Mouse (Mus musculus) myocyte (in vitro differentiated cells): Measurements from ENCODE around the gene Dnm2. TPM values are rescaled to one million over a fixed set of nuclear protein-coding genes. Genes with fewer than 3 reads are reported as not detected.
A peak's percentile ranks its signal among the peaks of the same experiment; 100 is the strongest.

Experiments used
- H3K27me3 ChIP-seq: one replicate; pipeline ENCODE4 v1.6.1; 2011; ENCODE audit not compliant: control insufficient read depth, insufficient read depth, insufficient read length
- H3K36me3 ChIP-seq: one replicate; pipeline ENCODE4 v1.6.1; 2011; ENCODE audit not compliant: control insufficient read depth, insufficient read depth
- H3K4me2 ChIP-seq: one replicate; pipeline ENCODE4 v1.6.1; 2011; ENCODE audit warnings: low read depth, control low read depth
- H3K4me3 ChIP-seq: one replicate; pipeline ENCODE4 v1.5.1; 2011; ENCODE audit warnings: mild to moderate bottlenecking, control low read depth, moderate library complexity
- H3K79me2 ChIP-seq: one replicate; pipeline ENCODE4 v1.6.1; 2011; ENCODE audit not compliant: control insufficient read depth, insufficient read depth
- H3ac ChIP-seq: one replicate; pipeline ENCODE4 v1.6.1; 2011; ENCODE audit not compliant: control insufficient read depth, insufficient read length
- CEBPB ChIP-seq: IDR thresholded peaks from 2 replicates; pipeline ENCODE4 v1.6.1; 2011; ENCODE audit warnings: mild to moderate bottlenecking, moderate library complexity; ENCODE audit not compliant: poor library complexity, insufficient read depth, severe bottlenecking
- E2F4 ChIP-seq: IDR thresholded peaks from one replicate; pipeline ENCODE4 v1.6.1; 2011; ENCODE audit warnings: mild to moderate bottlenecking, control low read depth, moderate library complexity; ENCODE audit not compliant: insufficient read depth
- MAX ChIP-seq: IDR thresholded peaks from one replicate; pipeline ENCODE4 v1.6.1; 2011; ENCODE audit warnings: low read depth, mild to moderate bottlenecking, control low read depth
- MYOD1 ChIP-seq, 3 experiments: IDR thresholded peaks; one replicate each; pipeline ENCODE4 v1.6.1; 2011; ENCODE audit warnings: control low read depth in 2 of 3, low read depth in 2 of 3, mild to moderate bottlenecking in 2 of 3, moderate library complexity in 1 of 3; ENCODE audit not compliant: insufficient read length in 2 of 3, control insufficient read depth in 1 of 3
- MYOG ChIP-seq, 3 experiments: IDR thresholded peaks; one replicate each; pipeline ENCODE4 v1.6.1; 2011; ENCODE audit warnings: control low read depth in 2 of 3, low read depth in 2 of 3, mild to moderate bottlenecking in 2 of 3; ENCODE audit not compliant: insufficient read length in 2 of 3, control insufficient read depth in 1 of 3, insufficient read depth in 1 of 3
- POLR2A ChIP-seq: IDR thresholded peaks from one replicate; pipeline ENCODE4 v1.6.1; 2011; ENCODE audit warnings: low read depth, mild to moderate bottlenecking, control low read depth, moderate library complexity; ENCODE audit not compliant: insufficient read length
- POLR2AphosphoS2 ChIP-seq: IDR thresholded peaks from one replicate; pipeline ENCODE4 v1.6.1; 2011; ENCODE audit warnings: low read depth, control low read depth; ENCODE audit not compliant: insufficient read length
- REST ChIP-seq: IDR thresholded peaks from one replicate; pipeline ENCODE4 v1.6.1; 2011; ENCODE audit warnings: mild to moderate bottlenecking, control low read depth, moderate library complexity; ENCODE audit not compliant: insufficient read depth, insufficient read length
- SRF ChIP-seq: IDR thresholded peaks from one replicate; pipeline ENCODE4 v1.6.1; 2011; ENCODE audit warnings: low read depth; ENCODE audit not compliant: control insufficient read depth, insufficient read length
- TCF12 ChIP-seq: IDR thresholded peaks from one replicate; pipeline ENCODE4 v1.6.1; 2011; ENCODE audit warnings: mild to moderate bottlenecking, control low read depth; ENCODE audit not compliant: poor library complexity, insufficient read depth, severe bottlenecking
- TCF3 ChIP-seq: IDR thresholded peaks from one replicate; pipeline ENCODE4 v1.6.1; 2011; ENCODE audit warnings: low read depth, control low read depth; ENCODE audit not compliant: insufficient read length
- USF1 ChIP-seq: IDR thresholded peaks from one replicate; pipeline ENCODE4 v1.6.1; 2011; ENCODE audit warnings: low read depth, mild to moderate bottlenecking, control low read depth, moderate library complexity
- polyA plus RNA-seq: library from polyadenylated mRNA; unstranded; fragments of >200 nt; fragmentation: generic; extraction: Trizol; gene quantifications from one replicate; pipeline ENCODE4 v1.2.1, GENCODE M21; 2012; ENCODE audit warnings: missing spikeins

Dnm2 gene
- polyA plus RNA-seq, 1 experiment: 157 TPM

- TF ChIP-seq POLR2AphosphoS2 (no peak), MYOD1 (IDR thresholded peaks at IDR 0.05; ENCODE audit: control insufficient read depth in 1 of 3, insufficient read length in 2 of 3, low read depth in 2 of 3) (peak in 2 of 3 experiments; percentile 56 to 88), TCF12 (peak; percentile 64), TCF3 (peak; percentile 15), MYOG (IDR thresholded peaks at IDR 0.05; ENCODE audit: control insufficient read depth in 1 of 3, insufficient read depth in 1 of 3, insufficient read length in 2 of 3, low read depth in 2 of 3) (peak; percentile 75 to 94 (median 78)), CEBPB (no peak)
- H3ac ChIP-seq: no peak overlapping the region
- peak overlapping the region; percentile 32 for H3K4me2 ChIP-seq
- H3K79me2 ChIP-seq: peaks cover 67% of the 10 kb centered on the region
- no peak overlapping the region for H3K4me3 ChIP-seq
- peaks cover 19% of the 10 kb centered on the region for H3K36me3 ChIP-seq
- H3K27me3 ChIP-seq: no peaks in the 10 kb centered on the region
Measured at GRCm38 (mm10) chr9:21456930-21457634, 32.4 kb downstream of the Dnm2 start.

GRCm38 (mm10) chr9:21458821-21459220 lies 34.1 kb downstream of the Dnm2 start:
- H3K4me2 ChIP-seq: no peak overlapping the region
- TF ChIP-seq MAX (no peak), USF1 (no peak), POLR2AphosphoS2 (no peak), MYOG (IDR thresholded peaks at IDR 0.05; ENCODE audit: control insufficient read depth in 1 of 3, insufficient read depth in 1 of 3, insufficient read length in 2 of 3, low read depth in 2 of 3) (no peak), REST (no peak), SRF (no peak), POLR2A (no peak), CEBPB (no peak), E2F4 (no peak), TCF3 (no peak), MYOD1 (IDR thresholded peaks at IDR 0.05; ENCODE audit: control insufficient read depth in 1 of 3, insufficient read length in 2 of 3, low read depth in 2 of 3) (no peak), TCF12 (no peak)

GRCm38 (mm10) chr9:21460400-21460940 lies 35.8 kb downstream of the Dnm2 start:
- no peak overlapping the region for H3K4me2 ChIP-seq
- peaks cover 42% of the 10 kb centered on the region for H3K79me2 ChIP-seq
- TF ChIP-seq SRF: no peak
- no peak for TF ChIP-seq POLR2A
- no peak for TF ChIP-seq USF1
- TF ChIP-seq CEBPB: no peak
- no peak for TF ChIP-seq E2F4
- no peak for TF ChIP-seq MAX
- H3K36me3 ChIP-seq: peaks cover 21% of the 10 kb centered on the region
- no peak overlapping the region for H3ac ChIP-seq
- no peak overlapping the region for H3K4me3 ChIP-seq
- H3K27me3 ChIP-seq: no peaks in the 10 kb centered on the region

More at GRCm38 (mm10) chr9:21458821-21459220, 34.1 kb downstream of the Dnm2 start:
- no peaks in the 10 kb centered on the region for H3K27me3 ChIP-seq
- H3K4me3 ChIP-seq: no peak overlapping the region
- no peak overlapping the region for H3ac ChIP-seq
- H3K36me3 ChIP-seq: peaks cover 19% of the 10 kb centered on the region
- peaks cover 59% of the 10 kb centered on the region for H3K79me2 ChIP-seq

GRCm38 (mm10) chr9:21463138-21463590 lies 38.5 kb downstream of the Dnm2 start:
- Histone ChIP-seq H3K4me2 (peak overlapping the region; percentile 59), H3K27me3 (no peaks in the 10 kb centered on the region), H3ac (no peak overlapping the region), H3K79me2 (peaks cover 34% of the 10 kb centered on the region), H3K4me3 (no peak overlapping the region), H3K36me3 (peaks cover 28% of the 10 kb centered on the region)
- no peak for TF ChIP-seq SRF
- TF ChIP-seq TCF12: no peak
- peak; percentile 44 for TF ChIP-seq REST
- TF ChIP-seq POLR2A: no peak
- peak in 1 of 3 experiments; percentile 58 for TF ChIP-seq MYOD1 (IDR thresholded peaks at IDR 0.05; ENCODE audit: control insufficient read depth in 1 of 3, insufficient read length in 2 of 3, low read depth in 2 of 3)
- TF ChIP-seq USF1: peak; percentile 19
- no peak for TF ChIP-seq CEBPB
- TF ChIP-seq MAX: no peak
- TF ChIP-seq E2F4: no peak
- peak; percentile 16 for TF ChIP-seq POLR2AphosphoS2
- peak in 2 of 3 experiments; percentile 10 to 65 for TF ChIP-seq MYOG (IDR thresholded peaks at IDR 0.05; ENCODE audit: control insufficient read depth in 1 of 3, insufficient read depth in 1 of 3, insufficient read length in 2 of 3, low read depth in 2 of 3)
- TF ChIP-seq TCF3: no peak
